Mouse (Mus musculus): ENCODE results near the gene Tox2. TPM values are rescaled to one million over a fixed set of nuclear protein-coding genes. Genes with fewer than 3 reads are reported as not detected.

Gene Tox2
- total RNA-seq (2021): under 1 TPM in 1 of 2 experiments, not detected in 1; 0.20 TPM
- long read RNA-seq, experiment 1: 0 reads
- long read RNA-seq, experiment 2: 0 reads

- intact Hi-C loops (cut with DNase I): no loop called here
- no peak for DNase-seq
These were observed at the start of gene Tox2 for GRCm38 (mm10) chr2:163202884-163203634. Gene Tox2 (plus strand): TSS chr2:163203125.

- intact Hi-C loops (cut with DNase I): no loop called here
These were observed 48.3 kb upstream of the Tox2 start for GRCm38 (mm10) chr2:163154673-163155072.

GRCm38 (mm10) chr2:163158979-163159378 lies 43.9 kb upstream of the Tox2 start:
- intact Hi-C loops (cut with DNase I): no loop called here
- DNase-seq: no peak

More at GRCm38 (mm10) chr2:163154673-163155072, 48.3 kb upstream of the Tox2 start:
- no peak for DNase-seq

- DNase-seq: no peak
- intact Hi-C loops (cut with DNase I): no loop called here
These were observed 38.4 kb upstream of the Tox2 start for GRCm38 (mm10) chr2:163164461-163164990.

- intact Hi-C loops (cut with DNase I): no loop called here
These were observed 36.7 kb upstream of the Tox2 start for GRCm38 (mm10) chr2:163166067-163166805.

GRCm38 (mm10) chr2:163171891-163172290 lies 31.0 kb upstream of the Tox2 start:
- intact Hi-C loops (cut with DNase I): no loop called here
- no peak for DNase-seq

More at GRCm38 (mm10) chr2:163166067-163166805, 36.7 kb upstream of the Tox2 start:
- no peak for DNase-seq

- no peak for DNase-seq
- intact Hi-C loops (cut with DNase I): no loop called here
These were observed 28.9 kb upstream of the Tox2 start for GRCm38 (mm10) chr2:163174066-163174465.

- intact Hi-C loops (cut with DNase I): no loop called here
- DNase-seq: no peak
These were observed 27.1 kb upstream of the Tox2 start for GRCm38 (mm10) chr2:163175831-163176230.

- intact Hi-C loops (cut with DNase I): no loop called here
- DNase-seq: no peak
These were observed 26.4 kb upstream of the Tox2 start for GRCm38 (mm10) chr2:163176502-163176901.

- intact Hi-C loops (cut with DNase I): no loop called here
These were observed 15.4 kb upstream of the Tox2 start for GRCm38 (mm10) chr2:163187552-163187951.

GRCm38 (mm10) chr2:163189596-163189995 lies 13.3 kb upstream of the Tox2 start:
- DNase-seq: no peak
- intact Hi-C loops (cut with DNase I): no loop called here

More at GRCm38 (mm10) chr2:163187552-163187951, 15.4 kb upstream of the Tox2 start:
- DNase-seq: no peak

- no peak for DNase-seq
- intact Hi-C loops (cut with DNase I): no loop called here
These were observed 12.9 kb upstream of the Tox2 start for GRCm38 (mm10) chr2:163190004-163190441.

GRCm38 (mm10) chr2:163192485-163192884 lies 10.4 kb upstream of the Tox2 start:
- no peak for DNase-seq
- intact Hi-C loops (cut with DNase I): no loop called here

- intact Hi-C loops (cut with DNase I): no loop called here
- DNase-seq: no peak
These were observed 8.9 kb upstream of the Tox2 start for GRCm38 (mm10) chr2:163194015-163194414.

- no peak for DNase-seq
- intact Hi-C loops (cut with DNase I): no loop called here
These were observed 8.4 kb upstream of the Tox2 start for GRCm38 (mm10) chr2:163194543-163194942.

GRCm38 (mm10) chr2:163195106-163195833 lies 7.7 kb upstream of the Tox2 start:
- no peak for DNase-seq
- intact Hi-C loops (cut with DNase I): no loop called here

GRCm38 (mm10) chr2:163195834-163196145 lies 7.1 kb upstream of the Tox2 start:
- DNase-seq: no peak
- intact Hi-C loops (cut with DNase I): no loop called here

- intact Hi-C loops (cut with DNase I): no loop called here
- no peak for DNase-seq
These were observed 1.0 kb upstream of the Tox2 start for GRCm38 (mm10) chr2:163201897-163202296.

- intact Hi-C loops (cut with DNase I): no loop called here
These were observed 407 bp upstream of the Tox2 start for GRCm38 (mm10) chr2:163202553-163202883.

GRCm38 (mm10) chr2:163203635-163204547 lies 966 bp downstream of the Tox2 start:
- intact Hi-C loops (cut with DNase I): no loop called here
- DNase-seq: no peak

More at GRCm38 (mm10) chr2:163202553-163202883, 407 bp upstream of the Tox2 start:
- DNase-seq: no peak

Measured in gastrocnemius, postnatal 36 days (tissue).